Mouse (Mus musculus) E14TG2a.4 (cell line): ENCODE measurements at regions not wholly inside any gene's neighbourhood (a gene's known extent, or its start where the extent isn't known, plus 50 kb on each side); places are given as distances from the start of the nearest gene placed in this dataset.

Experiments used
- H3K27me3 ChIP-seq: 2 replicates; pipeline ENCODE4 v1.6.1; 2014; ENCODE audit warnings: low read length, control low read depth; ENCODE audit not compliant: insufficient read depth
- H3K36me3 ChIP-seq: 2 replicates; pipeline ENCODE4 v1.6.1; 2014; ENCODE audit warnings: low read length, control low read depth; ENCODE audit not compliant: insufficient read depth
- H3K4me1 ChIP-seq: replicated peaks from 2 replicates; pipeline ENCODE4 v1.6.1; 2014; ENCODE audit warnings: low read depth, low read length, control low read depth
- H3K4me3 ChIP-seq: replicated peaks from 2 replicates; pipeline ENCODE4 v1.5.1; 2014; ENCODE audit warnings: mild to moderate bottlenecking, low read length
- H3K9me3 ChIP-seq: 2 replicates; pipeline ENCODE4 v1.6.1; 2014; ENCODE audit warnings: low read length, control low read depth
- CTCF ChIP-seq: conservative IDR thresholded peaks from 2 replicates; pipeline ENCODE4 v1.5.1; 2014; ENCODE audit warnings: low read length
- NANOG ChIP-seq: IDR thresholded peaks from 2 replicates; pipeline ENCODE4 v1.6.1; 2014; ENCODE audit warnings: borderline replicate concordance, low read length, mixed read lengths
- POU5F1 ChIP-seq: IDR thresholded peaks from 2 replicates; pipeline ENCODE4 v1.6.1; 2014; ENCODE audit warnings: low read length, borderline replicate concordance

GRCm38 (mm10) chr5:28892703-28893249 lies 303.0 kb upstream of the Rnf32 start:
- Histone ChIP-seq H3K4me3 (no peak overlapping the region), H3K36me3 (no peaks in the 10 kb centered on the region), H3K27me3 (no peaks in the 10 kb centered on the region), H3K4me1 (no peaks in the 10 kb centered on the region), H3K9me3 (no peaks in the 10 kb centered on the region)
- TF ChIP-seq POU5F1 (no peak), CTCF (no peak), NANOG (no peak)

GRCm38 (mm10) chr5:28891988-28892387 lies 303.8 kb upstream of the Rnf32 start:
- Histone ChIP-seq H3K27me3 (no peaks in the 10 kb centered on the region), H3K4me1 (no peaks in the 10 kb centered on the region), H3K36me3 (no peaks in the 10 kb centered on the region), H3K9me3 (no peaks in the 10 kb centered on the region), H3K4me3 (no peak overlapping the region)
- TF ChIP-seq NANOG, result no peak

GRCm38 (mm10) chr5:28884746-28885365 lies 310.9 kb upstream of the Rnf32 start:
- Histone ChIP-seq H3K4me3 (no peak overlapping the region), H3K9me3 (no peaks in the 10 kb centered on the region), H3K27me3 (no peaks in the 10 kb centered on the region), H3K4me1 (no peaks in the 10 kb centered on the region), H3K36me3 (no peaks in the 10 kb centered on the region)
- TF ChIP-seq NANOG (no peak), POU5F1 (no peak), CTCF (no peak)

GRCm38 (mm10) chr5:28876199-28876598 lies 319.6 kb upstream of the Rnf32 start:
- Histone ChIP-seq H3K4me1 (no peaks in the 10 kb centered on the region), H3K4me3 (no peak overlapping the region), H3K36me3 (no peaks in the 10 kb centered on the region), H3K27me3 (no peaks in the 10 kb centered on the region), H3K9me3 (no peaks in the 10 kb centered on the region)
- no peak for TF ChIP-seq NANOG
- TF ChIP-seq CTCF, result no peak
- no peak for TF ChIP-seq POU5F1

GRCm38 (mm10) chr5:28873600-28874265 lies 322.1 kb upstream of the Rnf32 start:
- Histone ChIP-seq H3K27me3 (no peaks in the 10 kb centered on the region), H3K4me3 (no peak overlapping the region), H3K9me3 (no peaks in the 10 kb centered on the region), H3K36me3 (no peaks in the 10 kb centered on the region), H3K4me1 (no peaks in the 10 kb centered on the region)
- TF ChIP-seq CTCF (no peak), NANOG (no peak), POU5F1 (no peak)

GRCm38 (mm10) chr5:28859604-28860371 lies 336.0 kb upstream of the Rnf32 start:
- Histone ChIP-seq H3K27me3 (no peaks in the 10 kb centered on the region), H3K36me3 (no peaks in the 10 kb centered on the region), H3K4me1 (no peaks in the 10 kb centered on the region), H3K9me3 (no peaks in the 10 kb centered on the region), H3K4me3 (no peak overlapping the region)
- TF ChIP-seq POU5F1, result no peak
- TF ChIP-seq NANOG, result no peak
- TF ChIP-seq CTCF, result no peak

- no peak overlapping the region for H3K4me3 ChIP-seq
- H3K9me3 ChIP-seq, result no peaks in the 10 kb centered on the region
- H3K36me3 ChIP-seq, result no peaks in the 10 kb centered on the region
- TF ChIP-seq POU5F1, result no peak
- TF ChIP-seq NANOG, result no peak
- no peak for TF ChIP-seq CTCF
- no peaks in the 10 kb centered on the region for H3K4me1 ChIP-seq
- no peaks in the 10 kb centered on the region for H3K27me3 ChIP-seq
These were observed 357.5 kb upstream of the Rnf32 start for GRCm38 (mm10) chr5:28838141-28838925.

- no peaks in the 10 kb centered on the region for H3K4me1 ChIP-seq
- no peaks in the 10 kb centered on the region for H3K27me3 ChIP-seq
- no peaks in the 10 kb centered on the region for H3K36me3 ChIP-seq
- TF ChIP-seq CTCF (no peak), NANOG (no peak), POU5F1 (no peak)
- H3K9me3 ChIP-seq, result no peaks in the 10 kb centered on the region
- H3K4me3 ChIP-seq, result no peak overlapping the region
These were observed 352.0 kb upstream of the Shh start for GRCm38 (mm10) chr5:28819091-28819490.
